Mouse (Mus musculus): ENCODE results near the gene Cnn1. TPM values are rescaled to one million over a fixed set of nuclear protein-coding genes. Genes with fewer than 3 reads are reported as not detected.
"Not testable (repeated sequence)": the region's sequence is repeated elsewhere in the genome, so short reads cannot be mapped to it uniquely, and the experiment has no call there.

The Cnn1 gene
- polyA plus RNA-seq, 1 experiment from 2014 or later = 2.5 TPM

DNA sequence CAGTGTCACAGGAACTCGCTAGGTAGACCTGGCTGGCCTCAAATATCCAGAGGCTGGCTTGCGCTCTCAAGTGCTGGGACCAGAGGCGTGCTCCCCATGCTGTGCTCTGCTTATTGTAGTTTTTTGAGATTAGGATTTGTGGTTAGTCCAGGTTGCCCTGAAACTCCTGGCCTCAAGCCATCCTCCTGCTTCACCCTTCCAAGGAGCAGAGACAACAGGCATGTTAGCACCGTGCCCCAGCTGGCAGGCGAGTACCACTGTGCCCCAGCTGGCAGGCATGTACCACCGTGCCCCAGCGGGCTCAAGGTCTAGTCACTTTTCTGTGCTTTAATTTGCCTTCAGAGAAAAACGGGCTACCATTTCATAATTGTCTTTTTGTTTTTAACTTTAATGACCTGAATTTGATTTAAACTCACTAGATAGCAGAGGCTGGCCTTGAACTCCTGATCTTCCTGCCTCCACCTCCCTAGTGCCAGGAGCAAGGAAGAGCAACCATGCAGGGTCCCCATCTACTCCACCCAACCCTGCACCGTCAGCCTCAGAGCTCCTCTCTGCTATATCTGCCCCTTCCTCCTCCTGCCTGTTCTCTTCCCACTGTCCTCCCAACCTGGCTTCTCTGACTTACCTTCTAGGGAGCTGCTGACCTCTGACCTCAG lies 36.1 kb downstream of the Cnn1 start:
- H3K27me3 ChIP-seq = peaks cover 17% of the 10 kb centered on the region
- no peak overlapping the region for H3K9ac ChIP-seq
- ATAC-seq (ENCODE audit: low FRiP score, low read depth) = no peak
- H3K9me3 ChIP-seq = no peaks in the 10 kb centered on the region
- H3K4me3 ChIP-seq = no peak overlapping the region; the same call in 1 of the 2 replicates
- no peak overlapping the region for H3K27ac ChIP-seq
- H3K36me3 ChIP-seq = no peaks in the 10 kb centered on the region
- H3K4me2 ChIP-seq (replicated peaks) = no peak overlapping the region
- peaks cover 22% of the 10 kb centered on the region for H3K4me1 ChIP-seq
- 77% methylated on average over 9 of the region's 9 CpGs for WGBS

DNA sequence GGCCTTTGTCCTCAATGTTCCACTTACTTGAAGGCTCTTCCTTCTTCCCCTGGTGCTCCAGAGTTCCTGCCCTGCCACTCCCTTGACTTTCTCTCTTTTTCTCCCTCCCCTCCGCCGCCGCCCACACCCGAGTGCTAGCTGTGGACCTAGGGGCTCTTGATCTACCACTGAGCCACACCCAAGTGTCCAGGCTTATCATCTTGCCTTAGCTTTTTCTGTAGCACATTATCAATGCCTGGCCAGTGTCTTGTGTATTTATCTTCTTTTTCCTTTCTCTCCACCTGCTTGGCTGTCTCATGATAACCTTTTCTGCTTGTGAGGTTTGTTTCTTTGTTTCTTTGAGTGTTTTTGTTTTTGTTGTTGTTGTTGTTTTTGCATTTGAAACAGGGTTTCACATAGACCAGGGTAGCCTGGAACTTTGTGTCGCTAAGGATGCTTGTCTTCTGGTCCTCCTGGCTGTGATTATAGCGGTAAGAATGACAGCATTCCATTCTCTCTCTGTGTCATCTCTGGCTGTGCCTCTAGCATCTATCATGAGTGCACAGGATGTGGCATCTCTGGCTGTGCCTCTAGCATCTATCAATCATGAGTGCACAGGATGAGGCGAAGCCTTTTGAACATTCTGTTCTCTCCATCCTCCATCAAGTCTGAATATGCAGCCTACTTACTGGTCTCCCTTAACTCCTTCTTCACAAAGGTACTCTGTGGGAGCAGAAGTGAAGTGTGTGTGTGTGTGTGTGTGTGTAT lies 36.8 kb downstream of the Cnn1 start, which contains the start of gene Acp5:
Acp5 (minus strand) TSS at position 68 of the 747 bp plus-strand sequence.
- Histone ChIP-seq H3K27ac (no peak within 1 kb of the TSS), H3K27me3 (peaks cover 17% of the 10 kb centered on the region), H3K9me3 (no peaks in the 10 kb centered on the region), H3K36me3 (no peaks in the 10 kb centered on the region), H3K9ac (no peak within 1 kb of the TSS), H3K4me2 (replicated peaks) (no peak within 1 kb of the TSS), H3K4me1 (peaks cover 22% of the 10 kb centered on the region), H3K4me3 (no peak within 1 kb of the TSS; the same call in 1 of the 2 replicates)
- WGBS = 74% methylated on average over 7 of the region's 7 CpGs
- no peak for ATAC-seq (ENCODE audit: low FRiP score, low read depth)

DNA sequence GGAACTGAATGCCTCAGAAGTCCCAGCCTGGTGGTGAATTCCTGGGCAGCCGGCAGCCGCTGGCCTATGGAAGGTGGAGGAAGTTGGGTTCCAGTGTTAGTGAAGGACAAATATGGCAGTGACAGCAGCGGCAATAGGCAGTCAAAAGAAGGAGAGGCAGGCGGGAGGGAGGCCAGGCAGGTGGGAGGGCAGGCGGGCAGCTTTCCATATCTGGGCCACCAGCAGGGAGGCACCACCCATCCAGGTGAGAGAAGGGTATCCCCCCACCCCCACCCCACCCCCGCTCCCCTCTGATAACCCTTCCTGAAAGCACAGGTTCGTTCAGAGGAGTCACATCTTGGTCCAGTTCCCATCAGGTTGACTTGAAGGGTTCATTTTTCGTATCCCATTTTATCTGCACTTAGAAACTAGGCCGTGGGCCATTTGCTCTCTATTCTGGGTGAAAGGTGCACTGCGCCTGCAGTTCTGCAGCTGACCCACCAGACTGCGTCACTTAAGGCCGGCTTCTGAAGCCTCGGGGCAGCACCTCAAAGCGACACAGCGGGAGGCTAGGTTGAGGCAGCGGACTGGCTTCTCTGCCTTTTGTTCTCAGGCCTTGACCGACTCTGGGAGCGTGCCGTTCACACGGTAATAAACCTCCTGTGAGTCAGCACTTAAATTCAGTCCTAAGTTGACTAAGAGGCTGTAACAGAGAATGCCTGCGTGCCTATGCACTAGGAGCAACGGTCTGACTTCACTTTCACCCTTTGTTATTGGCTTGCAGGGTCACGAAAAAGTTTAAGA lies 37.9 kb downstream of the Cnn1 start:
- no peaks in the 10 kb centered on the region for H3K9me3 ChIP-seq
- no peak overlapping the region for H3K4me3 ChIP-seq
- H3K4me2 ChIP-seq (replicated peaks) = peak overlapping the region; percentile 1; the same call in 1 of the 2 replicates
- no peak overlapping the region for H3K9ac ChIP-seq
- peaks cover 11% of the 10 kb centered on the region for H3K4me1 ChIP-seq
- H3K27me3 ChIP-seq = peaks cover 11% of the 10 kb centered on the region
- no peaks in the 10 kb centered on the region for H3K36me3 ChIP-seq
- WGBS = 14% methylated on average over 23 of the region's 23 CpGs
- no peak overlapping the region for H3K27ac ChIP-seq
- 0 out of 2 replicates have a peak, but pooled peaks have one; percentile 42 for ATAC-seq (ENCODE audit: low FRiP score, low read depth)

DNA sequence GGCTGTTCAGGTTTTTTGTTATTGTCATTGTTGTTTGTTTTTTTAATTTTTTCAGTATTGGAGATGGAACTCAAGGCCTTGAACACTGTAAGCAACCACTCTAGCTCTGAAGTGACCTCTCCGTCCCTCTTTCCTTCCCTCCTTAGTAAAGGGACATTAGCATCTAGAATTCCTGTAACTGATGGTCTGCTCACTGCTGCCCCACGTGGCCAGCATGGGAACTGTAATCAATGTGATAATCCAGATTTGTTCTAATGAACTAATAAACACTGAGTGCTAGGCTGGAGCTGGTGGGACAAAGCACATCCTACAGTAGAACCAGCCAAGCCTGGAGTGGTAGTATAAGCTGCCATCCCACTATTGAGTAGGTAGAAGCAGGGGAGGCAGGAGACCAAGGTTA lies 39.5 kb downstream of the Cnn1 start:
- WGBS = 28% methylated on average over 2 of the region's 2 CpGs
- no peaks in the 10 kb centered on the region for H3K9me3 ChIP-seq
- H3K4me1 ChIP-seq = 0 out of 2 replicates have a peak, but pooled peaks cover 8% of the 10 kb centered on the region
- peaks cover 5% of the 10 kb centered on the region; the same call in 1 of the 2 replicates for H3K27me3 ChIP-seq
- no peak overlapping the region for H3K27ac ChIP-seq
- no peak overlapping the region for H3K4me3 ChIP-seq
- no peak for ATAC-seq (ENCODE audit: low FRiP score, low read depth)
- no peaks in the 10 kb centered on the region for H3K36me3 ChIP-seq
- H3K9ac ChIP-seq = no peak overlapping the region
- H3K4me2 ChIP-seq (replicated peaks) = no peak overlapping the region

DNA sequence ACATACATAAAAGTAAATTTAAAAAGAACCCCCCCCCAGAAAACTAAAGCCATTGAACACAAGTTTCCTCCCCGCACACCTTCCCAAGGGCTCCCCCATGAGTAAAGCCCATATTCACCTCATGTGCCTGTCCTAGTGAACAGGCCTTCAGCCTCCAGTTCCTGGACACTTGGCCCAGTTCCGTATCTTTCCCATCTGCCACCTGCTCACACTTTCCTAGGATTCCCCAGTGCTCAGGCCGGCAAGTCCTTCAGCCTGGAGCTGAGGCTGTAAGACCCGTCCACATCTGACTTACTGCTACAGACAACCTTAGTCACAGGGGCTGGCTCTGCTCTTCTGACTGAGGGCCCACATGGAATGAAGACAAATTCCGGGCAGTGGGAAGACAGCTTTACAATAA lies 40.7 kb downstream of the Cnn1 start:
- H3K4me3 ChIP-seq = no peak overlapping the region
- no peak for ATAC-seq (ENCODE audit: low FRiP score, low read depth)
- no peaks in the 10 kb centered on the region for H3K9me3 ChIP-seq
- peaks cover 5% of the 10 kb centered on the region; the same call in 1 of the 2 replicates for H3K27me3 ChIP-seq
- H3K27ac ChIP-seq = no peak overlapping the region
- no peak overlapping the region for H3K4me2 ChIP-seq (replicated peaks)
- no peak overlapping the region for H3K9ac ChIP-seq
- 88% methylated on average over 5 of the region's 5 CpGs for WGBS
- 0 out of 2 replicates have a peak, but pooled peaks cover 8% of the 10 kb centered on the region for H3K4me1 ChIP-seq
- H3K36me3 ChIP-seq = no peaks in the 10 kb centered on the region

DNA sequence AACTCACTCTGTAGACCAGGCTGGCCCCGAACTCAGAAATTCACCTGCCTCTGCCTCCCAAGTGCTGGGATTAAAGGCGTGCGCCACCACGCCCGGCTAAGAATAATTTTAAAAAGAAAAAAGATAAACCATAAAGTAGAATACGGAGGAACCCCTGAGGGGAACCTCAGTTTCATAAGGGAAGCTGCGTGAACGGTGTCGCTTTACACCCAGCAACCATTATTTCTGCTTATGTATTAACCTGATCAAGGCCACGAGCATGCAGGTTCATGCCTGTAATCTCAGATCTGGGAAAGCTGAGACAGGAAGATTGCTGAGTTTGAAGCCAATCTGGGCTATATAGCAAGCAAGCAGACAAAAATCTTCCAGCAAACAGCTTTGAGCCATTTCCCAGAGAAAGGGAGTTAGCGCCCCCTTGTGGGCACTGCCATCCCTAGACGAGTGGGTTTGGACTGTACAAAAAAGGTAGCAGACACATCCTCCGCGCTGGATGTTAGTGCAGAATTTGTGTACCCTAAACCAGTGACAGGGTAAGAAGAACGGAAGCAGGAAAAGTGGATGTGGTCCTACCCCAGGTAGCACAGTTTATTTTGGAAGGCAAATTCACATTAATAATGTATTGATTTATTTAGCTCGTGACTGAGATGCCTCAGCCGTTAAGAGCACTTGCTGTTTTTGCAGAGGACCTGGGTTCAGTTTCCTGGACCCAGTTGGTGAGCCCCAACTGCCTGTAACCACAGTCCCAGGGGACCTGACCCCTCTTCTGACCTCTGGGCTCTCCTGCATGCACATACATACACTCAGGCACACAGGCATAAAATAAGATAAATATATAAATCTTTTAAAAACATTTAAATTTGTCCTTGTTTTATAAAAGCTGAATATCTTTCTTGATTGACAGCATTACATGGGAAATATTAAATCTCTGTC lies 44.4 kb downstream of the Cnn1 start:
- Histone ChIP-seq H3K4me3 (no peak overlapping the region), H3K9ac (no peak overlapping the region), H3K9me3 (0 out of 2 replicates have a peak, but pooled peaks cover 9% of the 10 kb centered on the region), H3K27ac (no peak overlapping the region), H3K4me1 (no peaks in the 10 kb centered on the region), H3K27me3 (no peaks in the 10 kb centered on the region), H3K4me2 (replicated peaks) (no peak overlapping the region), H3K36me3 (no peaks in the 10 kb centered on the region)
- no peak for ATAC-seq (ENCODE audit: low FRiP score, low read depth)
- 53% methylated on average over 17 of the region's 17 CpGs for WGBS

DNA sequence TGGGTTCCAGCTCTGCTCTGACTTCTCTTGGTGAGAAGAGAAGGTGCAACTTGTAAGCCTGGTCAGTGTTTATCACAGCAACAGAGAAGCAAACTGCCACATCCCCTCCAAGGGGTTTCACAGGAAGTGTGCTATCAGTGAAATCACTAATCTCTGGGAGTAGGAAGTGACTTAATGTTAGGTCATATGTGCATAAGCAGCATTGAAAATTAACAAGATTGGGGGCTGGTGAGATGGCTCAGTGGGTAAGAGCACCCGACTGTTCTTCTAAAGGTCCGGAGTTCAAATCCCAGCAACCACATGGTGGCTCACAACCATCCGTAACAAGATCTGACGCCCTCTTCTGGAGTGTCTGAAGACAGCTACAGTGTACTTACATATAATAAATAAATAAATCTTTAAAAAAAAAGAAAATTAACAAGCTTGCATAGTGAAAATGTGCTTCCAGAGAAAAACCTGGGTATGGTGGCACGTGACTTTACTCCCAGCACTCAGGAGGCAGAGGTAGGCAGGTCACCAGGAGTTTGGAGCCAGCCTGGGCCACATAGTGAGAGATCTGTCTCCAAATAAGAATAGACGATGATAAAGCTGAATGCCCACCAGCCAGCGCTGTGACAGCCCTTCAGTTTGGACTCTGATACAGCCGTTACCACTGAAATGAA lies 45.4 kb downstream of the Cnn1 start:
- ATAC-seq (ENCODE audit: low FRiP score, low read depth) = no peak
- Histone ChIP-seq H3K27me3 (no peaks in the 10 kb centered on the region), H3K9ac (no peak overlapping the region), H3K4me1 (no peaks in the 10 kb centered on the region), H3K27ac (no peak overlapping the region), H3K36me3 (no peaks in the 10 kb centered on the region), H3K4me3 (no peak overlapping the region), H3K9me3 (0 out of 2 replicates have a peak, but pooled peaks cover 9% of the 10 kb centered on the region), H3K4me2 (replicated peaks) (no peak overlapping the region)
- 86% methylated on average over 8 of the region's 8 CpGs for WGBS

DNA sequence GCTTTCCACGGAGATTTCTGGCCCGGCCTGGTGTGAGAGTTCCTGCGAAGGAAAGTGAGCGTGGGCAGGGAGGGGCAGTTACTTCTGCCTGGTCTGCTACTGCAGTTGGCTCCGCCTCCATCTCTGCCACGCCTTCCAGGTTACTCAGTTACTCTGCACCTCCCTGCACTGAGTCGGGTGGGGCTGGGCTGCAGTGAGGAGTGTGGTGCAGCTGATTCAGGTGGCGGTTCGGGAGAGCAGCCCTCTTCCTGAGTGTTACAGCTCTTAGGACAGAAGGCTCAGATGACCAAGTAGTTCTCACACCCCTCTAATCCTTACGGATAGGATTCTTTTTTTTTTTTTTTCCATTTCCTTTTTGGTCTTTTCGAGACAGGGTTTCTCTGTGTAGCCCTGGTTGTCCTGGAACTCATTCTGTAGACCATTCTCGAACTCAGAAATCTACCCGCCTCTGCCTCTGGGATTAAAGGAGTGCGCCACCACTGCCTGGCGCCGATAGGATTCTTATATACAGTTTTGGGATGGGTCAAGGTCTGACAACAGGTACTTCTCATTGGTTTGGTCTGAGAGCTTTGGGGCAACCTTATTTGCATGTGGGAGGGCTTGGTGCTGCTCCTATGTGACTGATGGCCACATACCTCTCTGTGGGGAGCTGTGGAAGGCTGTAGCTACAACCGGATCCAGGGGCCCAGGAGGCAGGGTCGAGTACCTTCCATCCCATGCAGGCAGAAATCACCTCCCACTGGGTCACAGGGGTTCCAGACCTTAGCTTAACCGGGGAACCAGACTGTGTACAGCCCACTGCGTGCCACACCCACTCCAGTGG lies 50.6 kb downstream of the Cnn1 start:
- Histone ChIP-seq H3K9me3 (0 out of 2 replicates have a peak, but pooled peaks cover 9% of the 10 kb centered on the region), H3K27ac (no peak overlapping the region), H3K27me3 (no peaks in the 10 kb centered on the region), H3K4me2 (replicated peaks) (no peak overlapping the region), H3K4me1 (no peaks in the 10 kb centered on the region), H3K9ac (no peak overlapping the region), H3K36me3 (no peaks in the 10 kb centered on the region), H3K4me3 (no peak overlapping the region)
- ATAC-seq (ENCODE audit: low FRiP score, low read depth) = no peak
- 74% methylated on average over 20 of the region's 20 CpGs for WGBS

DNA sequence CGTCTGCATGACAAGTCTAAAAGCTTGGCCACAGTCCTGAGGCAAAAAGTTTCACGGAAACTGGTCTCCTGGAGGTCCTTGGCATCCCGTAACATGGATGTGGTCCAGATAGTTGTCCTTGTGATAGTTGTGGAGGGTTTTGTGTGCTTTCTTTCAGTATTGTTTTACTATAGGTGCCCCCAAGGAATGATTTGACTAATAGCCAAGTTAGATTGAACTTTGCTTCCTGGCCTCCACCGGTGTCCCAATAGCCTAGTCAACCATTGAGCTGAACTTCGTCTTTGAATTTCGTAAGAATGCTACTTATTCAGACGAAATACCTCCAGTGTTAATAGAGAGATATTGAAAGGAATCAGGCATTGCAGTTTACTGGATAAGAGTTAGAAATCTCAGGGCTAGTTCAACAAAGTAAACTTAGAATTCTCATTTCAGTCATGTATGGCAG lies 51.3 kb downstream of the Cnn1 start:
- H3K36me3 ChIP-seq; H3K27ac ChIP-seq; H3K4me2 ChIP-seq (replicated peaks); H3K9me3 ChIP-seq; ATAC-seq (ENCODE audit: low FRiP score, low read depth); H3K9ac ChIP-seq; H3K4me3 ChIP-seq; H3K27me3 ChIP-seq; H3K4me1 ChIP-seq: not testable (repeated sequence)
- 84% methylated on average over 7 of the region's 7 CpGs for WGBS

DNA sequence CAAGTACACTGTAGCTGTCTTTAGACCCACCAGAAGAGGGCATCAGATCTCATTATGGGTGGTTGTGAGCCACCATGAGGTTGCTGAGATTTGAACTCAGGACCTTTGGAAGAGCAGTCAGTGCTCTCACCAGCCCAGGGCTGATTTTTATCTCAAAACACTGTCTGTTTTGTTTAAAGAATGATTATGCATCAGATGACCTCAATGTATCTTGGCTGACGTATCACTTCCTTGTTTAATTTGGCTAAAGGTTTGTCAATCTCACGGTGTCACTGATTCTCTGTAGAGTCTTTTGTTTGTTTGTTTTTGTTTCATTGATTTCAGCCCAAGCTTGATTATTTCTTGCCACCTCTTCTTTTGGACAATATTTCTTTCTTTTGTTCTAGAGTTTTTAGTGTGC lies 51.9 kb downstream of the Cnn1 start:
- no peak for ATAC-seq (ENCODE audit: low FRiP score, low read depth)

More for the DNA sequence above, 51.9 kb downstream of the Cnn1 start:
- no peak overlapping the region for H3K4me3 ChIP-seq
- no peak overlapping the region for H3K27ac ChIP-seq
- WGBS = 96% methylated on average over 2 of the region's 2 CpGs
- H3K4me2 ChIP-seq (replicated peaks) = no peak overlapping the region
- H3K27me3 ChIP-seq = no peaks in the 10 kb centered on the region
- H3K4me1 ChIP-seq = peaks cover 4% of the 10 kb centered on the region; the same call in 1 of the 2 replicates
- no peak overlapping the region for H3K9ac ChIP-seq
- no peaks in the 10 kb centered on the region for H3K36me3 ChIP-seq
- H3K9me3 ChIP-seq = 0 out of 2 replicates have a peak, but pooled peaks cover 9% of the 10 kb centered on the region
